Mouse (Mus musculus) gastrocnemius, adult 2 months (tissue): ENCODE results near the gene Gm7879. TPM values are rescaled to one million over a fixed set of nuclear protein-coding genes. Genes with fewer than 3 reads are reported as not detected.

Experiments
- DNase-seq: peaks from one replicate; pipeline ENCODE4 v3.0.0; 2022
- H3K27ac ChIP-seq: fragments of 200-600 bp; 2 replicates; pipeline ENCODE4 v1.8.1; 2022; ENCODE audit warnings: mild to moderate bottlenecking
- H3K4me3 ChIP-seq: fragments of 200-600 bp; 2 replicates; pipeline ENCODE4 v1.8.1; 2022; ENCODE audit warnings: mild to moderate bottlenecking, moderate library complexity
- CTCF ChIP-seq: fragments of 200-600 bp; IDR thresholded peaks from 2 replicates; pipeline ENCODE4 v1.8.1; 2022; ENCODE audit warnings: antibody characterized with exemption, mild to moderate bottlenecking, moderate library complexity
- intact Hi-C: fragments of 180-260 bp; cut with DNase I; formaldehyde crosslinking; loops from one replicate; pipeline ENCODE4 v1.15.1; 2025
- total RNA-seq, 2 experiments: library from RNA; stranded (reverse); gene quantifications; 2 replicates each; pipeline ENCODE4 v1.2.3; 2021

Gene Gm7879
- total RNA-seq, 2 experiments from 2014 or later: 5.4 to 5.8 TPM

DNA sequence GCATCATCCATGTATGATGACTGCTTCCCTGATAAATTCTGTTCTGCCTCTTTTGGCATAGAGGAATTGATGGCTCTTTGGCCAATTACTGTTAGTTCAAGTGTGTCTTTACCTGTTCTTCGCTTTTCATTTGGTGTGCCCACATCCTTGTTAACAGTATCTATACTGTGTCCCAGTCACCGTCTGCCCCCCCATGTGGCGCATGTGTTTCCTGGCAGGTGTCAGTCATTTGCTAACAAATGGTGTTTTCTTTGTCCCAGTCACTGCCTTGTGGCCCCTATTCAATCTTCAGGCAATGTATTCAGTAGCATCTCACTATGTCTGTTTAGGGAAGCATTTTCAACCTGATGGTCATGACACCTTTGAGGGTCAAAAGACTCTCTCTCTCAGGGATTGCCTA, 48.1 kb downstream of the Gm7879 start:
- DNase-seq: no peak
- no peak overlapping the region for H3K4me3 ChIP-seq
- H3K27ac ChIP-seq: no peak overlapping the region
- TF ChIP-seq CTCF: no peak
- intact Hi-C loops: no loop called here

Other genes starting within 250 kb of the Gm7879 start
- under 1 TPM in 1 of 2 experiments, not detected in 1; 0.17 TPM for gene Bst1, start 94.3 kb upstream of the Gm7879 start, total RNA-seq
- 10 to 100 TPM; 33.0 to 35.4 TPM for gene Fbxl5, start 91.5 kb upstream of the Gm7879 start, total RNA-seq
- 1 to 10 TPM; 2.7 to 3.5 TPM for gene Cd38, start 44.6 kb upstream of the Gm7879 start, total RNA-seq
- 1 to 10 TPM; 4.0 to 5.4 TPM for gene Fgfbp1, start 68.6 kb downstream of the Gm7879 start, total RNA-seq
- 10 to 100 TPM in 1 of 2 experiments, 1 to 10 TPM in 1; 9.6 to 10.4 TPM for gene Prom1, start 188.9 kb downstream of the Gm7879 start, total RNA-seq